Mouse (Mus musculus) fibroblast of lung, adult 2 months (primary cell): Measurements from ENCODE around the gene 4930596D02Rik.

Experiments used
- DNase-seq: peaks from one replicate; pipeline ENCODE4 v3.0.0-alpha.2; 2011; ENCODE audit warnings: low read depth

Gene 4930596D02Rik

DNA sequence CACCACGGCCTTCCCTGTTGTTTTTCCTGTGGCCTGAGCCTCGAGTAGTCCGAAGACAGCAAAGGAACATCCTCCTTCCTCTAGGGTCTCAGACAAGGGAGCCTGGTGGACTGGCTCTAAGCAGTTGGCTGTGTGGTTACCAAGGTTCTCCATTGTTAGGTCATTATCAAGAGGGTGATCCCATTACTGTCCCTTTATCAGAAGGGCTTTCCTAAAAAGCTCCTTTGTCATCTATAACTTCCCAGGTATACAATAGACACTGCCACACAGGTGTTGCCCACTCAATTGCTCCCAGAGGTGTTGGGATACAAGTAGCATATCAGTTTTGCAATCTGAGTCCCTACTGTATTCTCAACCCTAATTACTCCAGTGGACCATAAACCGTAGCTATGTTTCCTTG, at the start of gene 4930596D02Rik:
4930596D02Rik (minus strand) TSS at position 101 of the 400 bp plus-strand sequence.
- DNase-seq, result no peak

DNA sequence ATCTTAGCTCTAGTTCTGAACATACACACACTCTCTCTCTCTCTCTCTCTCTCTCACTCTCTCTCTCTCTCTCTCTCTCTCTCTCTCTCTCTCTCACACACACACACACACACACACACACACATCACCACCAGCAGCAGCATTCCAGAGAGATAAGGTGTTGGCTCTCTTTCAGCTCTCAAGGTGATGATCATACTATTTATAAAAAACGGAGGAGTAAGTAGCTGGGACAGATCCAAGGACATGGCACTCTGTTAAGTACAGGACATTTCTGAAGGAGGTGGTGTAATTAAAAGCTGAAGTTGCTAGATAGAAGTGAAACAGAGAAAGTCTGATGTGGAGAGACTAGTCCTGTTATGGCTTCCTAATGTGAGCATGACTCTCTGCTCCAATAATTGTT, 41.5 kb upstream of the 4930596D02Rik start:
- no peak for DNase-seq

DNA sequence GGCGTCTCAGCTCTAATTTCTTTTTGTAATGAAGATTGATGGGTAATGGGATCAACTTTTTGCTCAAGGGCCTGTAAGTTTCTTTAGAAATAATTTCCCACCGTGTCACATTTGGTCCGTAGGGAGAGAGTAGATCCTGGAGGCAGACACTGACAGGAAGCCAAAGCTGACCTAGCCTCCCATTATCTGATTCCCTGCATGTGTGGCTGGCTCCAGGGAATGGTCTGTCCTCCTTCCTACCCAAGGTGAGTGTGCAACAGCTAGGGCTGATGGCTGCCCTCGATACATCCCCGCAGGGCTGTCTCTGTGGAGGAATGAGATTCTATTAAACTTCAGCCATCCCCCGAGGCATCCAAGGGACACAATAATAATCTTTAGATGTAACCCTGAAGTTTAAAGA, 33.5 kb upstream of the 4930596D02Rik start:
- DNase-seq, result no peak

GRCm38 (mm10) chr14:35842111-35842721, 30.4 kb upstream of the 4930596D02Rik start:
- DNase-seq, result no peak

DNA sequence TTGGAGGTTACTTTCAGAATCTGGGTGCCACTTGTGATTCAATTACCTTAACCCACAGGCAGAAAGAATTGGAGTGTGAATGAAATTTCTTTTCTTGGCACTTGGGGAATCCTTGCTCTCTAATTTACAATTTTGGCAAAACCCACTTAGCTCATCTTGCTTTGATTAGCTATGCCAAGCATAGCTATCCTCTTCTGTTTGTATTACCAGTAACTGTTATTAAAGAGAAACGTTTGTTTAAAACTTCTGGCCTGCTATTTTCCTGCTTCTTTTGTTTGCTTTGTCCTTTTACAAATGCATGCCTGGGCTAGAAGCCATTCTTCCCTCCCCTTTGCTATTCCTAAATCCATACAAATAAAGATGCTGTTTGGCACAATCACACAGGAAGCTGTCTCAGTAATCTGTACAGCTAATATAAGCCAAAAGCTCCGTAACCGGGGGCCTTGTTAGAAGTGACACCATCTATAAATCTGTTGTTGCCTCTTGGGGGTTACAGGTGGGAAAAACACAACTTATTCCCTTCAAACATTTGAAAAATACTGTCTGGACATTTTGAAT, 19.0 kb downstream of the 4930596D02Rik start:
- DNase-seq, result no peak

DNA sequence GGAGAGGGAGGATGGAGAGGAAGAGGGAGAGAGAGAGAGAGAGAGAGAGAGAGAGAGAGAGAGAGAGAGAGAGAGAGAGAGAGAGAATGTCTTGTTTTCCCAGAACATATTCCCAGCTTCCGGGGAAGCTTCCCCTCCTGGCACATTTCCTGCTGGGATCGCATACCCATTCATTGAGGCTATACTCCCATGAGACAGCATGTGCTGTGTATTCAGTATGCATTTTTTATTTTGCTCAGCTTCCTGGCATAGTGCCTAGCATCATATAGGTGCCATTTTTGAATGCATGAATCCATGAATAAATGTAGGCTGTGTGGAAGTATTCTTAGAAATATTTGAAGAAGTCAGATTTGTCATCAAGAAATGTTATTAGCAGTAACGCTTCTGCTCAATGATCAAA, 31.7 kb downstream of the 4930596D02Rik start:
- DNase-seq, result no peak

DNA sequence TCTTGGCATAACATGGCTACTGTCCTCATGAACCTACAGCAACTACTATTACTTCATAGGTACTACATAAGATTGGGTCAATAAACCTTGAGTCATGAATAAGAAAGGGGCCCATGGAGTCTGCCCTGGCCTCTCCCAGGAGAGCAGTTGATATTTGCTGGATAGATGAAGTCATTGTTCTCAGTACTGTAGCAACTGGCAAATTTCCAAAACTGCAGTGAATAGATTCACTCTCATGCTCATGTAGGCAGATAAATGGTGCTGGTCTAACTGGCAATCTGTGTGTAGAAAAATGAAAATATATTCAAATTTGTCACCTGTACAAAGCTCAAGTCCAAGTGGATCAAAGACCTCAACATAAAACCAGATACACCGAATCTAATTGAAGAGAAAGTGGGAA, 38.5 kb downstream of the 4930596D02Rik start:
- DNase-seq, result no peak
